Mouse (Mus musculus) embryonic facial prominence, embryonic 14.5 days (tissue): ENCODE results near the gene Prune2. TPM values are rescaled to one million over a fixed set of nuclear protein-coding genes. Genes with fewer than 3 reads are reported as not detected.
"Not testable (repeated sequence)": the region's sequence is repeated elsewhere in the genome, so short reads cannot be mapped to it uniquely, and the experiment has no call there.

ENCODE experiments used
- ATAC-seq: fragments of 200-750 bp; cut with Nextera tagmentation; 2 replicates; pipeline ENCODE4 v1.8.0; 2017; ENCODE audit warnings: low read depth, moderate number of reproducible peaks, moderate TSS enrichment
- DNase-seq: peaks from one replicate; pipeline ENCODE4 v3.0.0-alpha.2; 2015; ENCODE audit warnings: low spot score
- H3K27ac ChIP-seq: fragments of 300-500 bp; sonication (generic); replicated peaks from 2 replicates; pipeline ENCODE4 v1.5.1; 2014; ENCODE audit warnings: low read depth, mild to moderate bottlenecking, low read length, moderate library complexity
- H3K27me3 ChIP-seq: fragments of 300-500 bp; sonication (generic); replicated peaks from 2 replicates; pipeline ENCODE4 v1.6.1; 2014; ENCODE audit warnings: low read length; ENCODE audit not compliant: control insufficient read depth, insufficient read depth
- H3K36me3 ChIP-seq: fragments of 300-500 bp; sonication (generic); 2 replicates; pipeline ENCODE4 v1.6.1; 2014; ENCODE audit warnings: low read length, mixed read lengths; ENCODE audit not compliant: control insufficient read depth, insufficient read depth
- H3K4me1 ChIP-seq: fragments of 300-500 bp; sonication (generic); 2 replicates; pipeline ENCODE4 v1.6.1; 2014; ENCODE audit warnings: antibody characterized with exemption, low read length; ENCODE audit not compliant: control insufficient read depth, insufficient read depth
- H3K4me2 ChIP-seq: fragments of 300-500 bp; sonication (generic); 2 replicates; pipeline ENCODE4 v1.6.1; 2014; ENCODE audit warnings: low read depth, mild to moderate bottlenecking, low read length, moderate library complexity, mixed read lengths
- H3K4me3 ChIP-seq: fragments of 300-500 bp; sonication (generic); 2 replicates; pipeline ENCODE4 v1.5.1; 2014; ENCODE audit warnings: low read depth, mild to moderate bottlenecking, low read length
- H3K9ac ChIP-seq: fragments of 300-500 bp; sonication (generic); 2 replicates; pipeline ENCODE4 v1.6.1; 2014; ENCODE audit warnings: low read depth, mild to moderate bottlenecking, low read length, moderate library complexity, mixed read lengths
- H3K9me3 ChIP-seq: fragments of 300-500 bp; sonication (generic); 2 replicates; pipeline ENCODE4 v1.6.1; 2016; ENCODE audit warnings: low read length; ENCODE audit not compliant: control insufficient read depth
- WGBS: fragments of 180-500 bp; shearing (Covaris S2); extraction: QIAGEN DNeasy Blood & Tissue Kit; methylation state at CpG from one replicate; pipeline ENCODE4 v1.1.7; 2014; 5-methylcytosine and 5-hydroxymethylcytosine counted together
- polyA plus RNA-seq: library from polyadenylated mRNA; unstranded; fragments of >200 nt; fragmentation: Nextera tagmentation; extraction: Ambion mirVana; gene quantifications from 2 replicates; pipeline ENCODE4 v1.2.1, GENCODE M21; 2014

Gene Prune2
- polyA plus RNA-seq, 1 experiment from 2014 or later: 5.8 TPM

GRCm38 (mm10) chr19:17159676-17160075 is 203.8 kb downstream of the Prune2 start:
- Histone ChIP-seq H3K27me3 (no peaks in the 10 kb centered on the region), H3K9me3 (no peaks in the 10 kb centered on the region), H3K27ac (no peak overlapping the region), H3K4me1 (no peaks in the 10 kb centered on the region), H3K4me2 (no peak overlapping the region), H3K36me3 (no peaks in the 10 kb centered on the region), H3K4me3 (no peak overlapping the region), H3K9ac (no peak overlapping the region)
- WGBS: 69% methylated on average over 2 of the region's 2 CpGs
- ATAC-seq (no peak), DNase-seq (no peak)

GRCm38 (mm10) chr19:17160231-17160630 is 204.3 kb downstream of the Prune2 start:
- no peak overlapping the region for H3K4me3 ChIP-seq
- no peak for DNase-seq
- no peaks in the 10 kb centered on the region for H3K4me1 ChIP-seq
- H3K27ac ChIP-seq: no peak overlapping the region
- H3K27me3 ChIP-seq: no peaks in the 10 kb centered on the region
- H3K36me3 ChIP-seq: no peaks in the 10 kb centered on the region
- 75% methylated on average over 2 of the region's 2 CpGs for WGBS
- H3K9ac ChIP-seq: no peak overlapping the region
- H3K4me2 ChIP-seq: no peak overlapping the region
- no peak for ATAC-seq
- no peaks in the 10 kb centered on the region for H3K9me3 ChIP-seq

DNA sequence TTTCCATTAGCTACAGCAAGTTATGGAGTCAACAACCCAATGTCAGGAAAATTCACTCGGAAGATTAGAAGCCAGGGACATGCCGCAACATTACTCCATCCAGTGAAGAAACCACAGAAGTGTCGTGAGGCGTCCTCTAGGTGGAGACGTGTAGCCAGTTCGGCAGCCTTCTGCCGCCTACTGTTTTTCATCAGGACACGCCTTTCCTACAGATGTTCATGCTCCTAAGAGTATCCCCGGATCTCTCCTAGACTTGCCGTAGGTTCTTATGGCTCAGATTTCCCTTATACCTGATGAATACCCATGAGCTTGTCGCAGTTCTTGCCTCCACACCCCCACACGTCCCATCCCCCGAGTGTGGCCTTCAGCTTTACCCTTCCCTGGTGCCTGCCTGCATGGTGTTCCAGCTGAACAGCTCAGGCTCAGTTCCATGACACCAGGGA is 207.6 kb downstream of the Prune2 start:
- Histone ChIP-seq H3K27me3 (no peaks in the 10 kb centered on the region), H3K4me3 (no peak overlapping the region; the same call in 1 of the 2 replicates)

DNA sequence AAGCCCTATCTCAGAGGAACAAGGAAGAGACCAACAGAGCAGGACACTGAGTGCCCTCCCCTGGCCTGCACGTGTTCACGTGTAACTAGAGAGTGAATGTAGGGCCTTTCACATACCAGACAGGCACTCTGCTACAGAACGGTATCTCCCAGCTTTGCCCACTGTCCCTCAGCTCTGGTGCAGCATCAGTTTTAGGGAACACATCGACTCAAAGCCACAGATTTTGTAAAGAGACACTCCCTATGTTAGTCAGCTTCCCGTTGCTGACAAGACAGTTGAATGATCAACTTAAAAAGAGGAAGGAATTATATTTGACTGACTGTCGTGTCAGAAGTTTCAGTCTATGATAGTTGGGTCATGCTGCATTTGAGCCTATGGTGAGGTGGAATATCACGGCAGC is 210.4 kb downstream of the Prune2 start:
- H3K4me3 ChIP-seq: no peak overlapping the region
- WGBS: 76% methylated on average over 7 of the region's 7 CpGs
- no peaks in the 10 kb centered on the region for H3K27me3 ChIP-seq
- no peak overlapping the region for H3K9ac ChIP-seq
- DNase-seq: no peak
- H3K9me3 ChIP-seq: no peaks in the 10 kb centered on the region
- no peak for ATAC-seq
- no peaks in the 10 kb centered on the region for H3K4me1 ChIP-seq
- no peak overlapping the region for H3K27ac ChIP-seq
- no peaks in the 10 kb centered on the region for H3K36me3 ChIP-seq
- H3K4me2 ChIP-seq: no peak overlapping the region

More for the DNA sequence above, 207.6 kb downstream of the Prune2 start:
- Histone ChIP-seq H3K4me1 (no peaks in the 10 kb centered on the region), H3K36me3 (no peaks in the 10 kb centered on the region), H3K9ac (no peak overlapping the region), H3K4me2 (peak overlapping the region; percentile 44), H3K9me3 (no peaks in the 10 kb centered on the region), H3K27ac (no peak overlapping the region)
- DNase-seq: peak; percentile 91
- WGBS: 7% methylated on average over 13 of the region's 13 CpGs
- peak; percentile 86 for ATAC-seq

- no peak overlapping the region for H3K4me2 ChIP-seq
- H3K27ac ChIP-seq: no peak overlapping the region
- H3K9ac ChIP-seq: no peak overlapping the region
- no peak overlapping the region for H3K4me3 ChIP-seq
- WGBS: 81% methylated on average over 9 of the region's 9 CpGs
- no peak for ATAC-seq
- H3K4me1 ChIP-seq: no peaks in the 10 kb centered on the region
- H3K36me3 ChIP-seq: no peaks in the 10 kb centered on the region
- DNase-seq: no peak
- no peaks in the 10 kb centered on the region for H3K9me3 ChIP-seq
- H3K27me3 ChIP-seq: no peaks in the 10 kb centered on the region
Measured at GRCm38 (mm10) chr19:17168186-17168585, 212.3 kb downstream of the Prune2 start.

DNA sequence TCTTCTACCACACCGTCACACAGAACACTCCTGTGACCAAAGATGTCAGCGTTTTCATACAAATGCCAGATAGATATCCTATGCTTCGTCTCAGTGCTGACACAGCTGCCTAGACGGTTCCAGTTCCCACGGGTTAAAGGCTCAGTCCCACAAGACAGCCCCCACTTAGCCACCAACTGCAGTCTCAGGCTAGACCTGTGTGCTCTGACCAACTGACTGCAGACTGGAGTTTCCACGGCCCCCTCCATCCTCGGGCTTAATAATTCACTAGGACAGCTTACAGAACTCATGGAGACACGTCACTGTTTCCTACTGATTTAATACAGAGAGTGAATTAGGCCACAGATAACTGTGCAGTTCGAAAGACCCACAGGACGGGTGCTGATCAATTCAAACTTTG is 213.8 kb downstream of the Prune2 start:
- DNase-seq (no peak), ATAC-seq (no peak)
- Histone ChIP-seq H3K9me3 (no peaks in the 10 kb centered on the region), H3K9ac (no peak overlapping the region), H3K4me3 (no peak overlapping the region), H3K4me1 (no peaks in the 10 kb centered on the region), H3K36me3 (no peaks in the 10 kb centered on the region), H3K4me2 (no peak overlapping the region), H3K27ac (no peak overlapping the region), H3K27me3 (no peaks in the 10 kb centered on the region)
- 82% methylated on average over 10 of the region's 10 CpGs for WGBS

GRCm38 (mm10) chr19:17174501-17174900 is 218.6 kb downstream of the Prune2 start:
- H3K27me3 ChIP-seq, H3K9ac ChIP-seq, H3K4me1 ChIP-seq, H3K36me3 ChIP-seq, H3K9me3 ChIP-seq, ATAC-seq, H3K4me3 ChIP-seq, H3K27ac ChIP-seq, H3K4me2 ChIP-seq, DNase-seq: not testable (repeated sequence)
- WGBS: 83% methylated on average over 2 of the region's 2 CpGs

- no peaks in the 10 kb centered on the region for H3K9me3 ChIP-seq
- H3K27me3 ChIP-seq: no peaks in the 10 kb centered on the region
- no peaks in the 10 kb centered on the region for H3K4me1 ChIP-seq
- WGBS: 56% methylated on average over 4 of the region's 4 CpGs
- no peak overlapping the region for H3K27ac ChIP-seq
- H3K9ac ChIP-seq: no peak overlapping the region
- no peaks in the 10 kb centered on the region for H3K36me3 ChIP-seq
- ATAC-seq: no peak
- no peak for DNase-seq
- no peak overlapping the region for H3K4me3 ChIP-seq
- no peak overlapping the region for H3K4me2 ChIP-seq
Measured at GRCm38 (mm10) chr19:17180506-17180905, 224.6 kb downstream of the Prune2 start.

GRCm38 (mm10) chr19:17194730-17195129 is 238.8 kb downstream of the Prune2 start:
- Histone ChIP-seq H3K4me1 (no peaks in the 10 kb centered on the region), H3K4me3 (no peak overlapping the region), H3K27ac (no peak overlapping the region), H3K27me3 (no peaks in the 10 kb centered on the region), H3K9ac (no peak overlapping the region), H3K9me3 (no peaks in the 10 kb centered on the region), H3K4me2 (no peak overlapping the region), H3K36me3 (no peaks in the 10 kb centered on the region)
- WGBS: 83% methylated on average over 5 of the region's 5 CpGs
- ATAC-seq: no peak
- no peak for DNase-seq
